Mouse (Mus musculus): ENCODE results near the gene Trabd2b. TPM values are rescaled to one million over a fixed set of nuclear protein-coding genes. Genes with fewer than 3 reads are reported as not detected.
A peak's percentile ranks its signal among the peaks of the same experiment; 100 is the strongest.

Gene Trabd2b
- polyA plus RNA-seq, 1 experiment from 2014 or later, result 1.5 TPM

DNA sequence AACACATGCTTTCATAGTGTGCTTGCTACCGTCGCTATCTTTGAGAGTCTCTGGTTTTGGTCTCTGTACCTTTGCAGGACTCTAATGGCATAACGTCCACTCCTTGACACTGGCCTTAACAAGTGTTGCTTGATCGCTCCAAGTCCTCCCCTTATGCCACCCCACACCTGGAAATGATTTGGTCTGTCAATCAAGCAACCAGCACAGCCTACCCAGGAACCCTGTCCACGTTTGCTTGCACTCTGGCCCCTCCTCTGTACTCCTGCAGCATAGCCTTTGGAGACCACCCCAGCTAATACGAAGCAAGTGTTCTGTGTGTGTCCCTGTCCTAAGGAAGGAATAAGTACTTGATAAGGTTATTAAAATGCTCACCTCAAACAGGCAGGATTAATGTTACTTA, 161.1 kb downstream of the Trabd2b start:
- H3K9ac ChIP-seq, result no peak overlapping the region
- ATAC-seq (ENCODE audit: insufficient number of reproducible peaks, low FRiP score), result no peak
- peaks cover 75% of the 10 kb centered on the region for H3K27me3 ChIP-seq (replicated peaks)

DNA sequence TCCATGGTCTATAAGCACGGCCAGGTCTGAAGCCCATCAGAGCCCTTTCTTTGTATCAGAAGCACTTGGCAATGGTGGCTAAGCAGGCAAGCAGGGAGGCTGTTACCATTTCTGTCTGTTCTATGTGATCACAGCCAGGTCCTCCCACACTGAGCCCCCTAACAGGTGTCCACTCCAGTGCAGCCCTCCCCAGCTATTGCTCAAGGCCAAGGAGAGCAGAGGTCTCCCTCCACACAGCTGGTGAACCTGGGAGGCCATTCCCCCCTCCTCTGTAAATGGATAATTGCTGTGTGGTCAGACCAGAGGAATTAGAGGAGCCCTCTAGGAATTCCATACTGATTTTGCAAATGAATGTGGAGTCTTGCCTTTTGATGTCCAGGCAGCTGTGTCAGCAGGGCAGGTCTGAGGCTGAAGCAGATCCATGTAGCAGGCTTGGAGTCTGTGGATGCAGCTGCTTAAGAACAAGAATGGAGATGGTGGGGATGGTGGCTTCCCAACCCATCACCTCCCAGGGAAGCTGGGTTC, 161.6 kb downstream of the Trabd2b start:
- H3K27me3 ChIP-seq (replicated peaks), result peaks cover 70% of the 10 kb centered on the region
- ATAC-seq (ENCODE audit: insufficient number of reproducible peaks, low FRiP score), result no peak
- no peak overlapping the region for H3K27ac ChIP-seq (ENCODE audit: poor library complexity, severe bottlenecking)
- 0 out of 2 replicates have a peak, but pooled peaks cover 7% of the 10 kb centered on the region for H3K4me1 ChIP-seq (replicated peaks)
- H3K4me2 ChIP-seq, result no peak overlapping the region
- H3K36me3 ChIP-seq, result no peaks in the 10 kb centered on the region
- no peak overlapping the region for H3K4me3 ChIP-seq
- WGBS, result 68% methylated on average over 1 of the region's 1 CpGs
- no peak overlapping the region for H3K9ac ChIP-seq
- H3K9me3 ChIP-seq (replicated peaks), result no peaks in the 10 kb centered on the region

More for the DNA sequence above, 161.1 kb downstream of the Trabd2b start:
- H3K4me1 ChIP-seq (replicated peaks), result 0 out of 2 replicates have a peak, but pooled peaks cover 7% of the 10 kb centered on the region
- no peaks in the 10 kb centered on the region for H3K9me3 ChIP-seq (replicated peaks)
- no peak overlapping the region for H3K27ac ChIP-seq (ENCODE audit: poor library complexity, severe bottlenecking)
- no peaks in the 10 kb centered on the region for H3K36me3 ChIP-seq
- WGBS, result 57% methylated on average over 6 of the region's 6 CpGs
- H3K4me3 ChIP-seq, result no peak overlapping the region
- H3K4me2 ChIP-seq, result no peak overlapping the region

DNA sequence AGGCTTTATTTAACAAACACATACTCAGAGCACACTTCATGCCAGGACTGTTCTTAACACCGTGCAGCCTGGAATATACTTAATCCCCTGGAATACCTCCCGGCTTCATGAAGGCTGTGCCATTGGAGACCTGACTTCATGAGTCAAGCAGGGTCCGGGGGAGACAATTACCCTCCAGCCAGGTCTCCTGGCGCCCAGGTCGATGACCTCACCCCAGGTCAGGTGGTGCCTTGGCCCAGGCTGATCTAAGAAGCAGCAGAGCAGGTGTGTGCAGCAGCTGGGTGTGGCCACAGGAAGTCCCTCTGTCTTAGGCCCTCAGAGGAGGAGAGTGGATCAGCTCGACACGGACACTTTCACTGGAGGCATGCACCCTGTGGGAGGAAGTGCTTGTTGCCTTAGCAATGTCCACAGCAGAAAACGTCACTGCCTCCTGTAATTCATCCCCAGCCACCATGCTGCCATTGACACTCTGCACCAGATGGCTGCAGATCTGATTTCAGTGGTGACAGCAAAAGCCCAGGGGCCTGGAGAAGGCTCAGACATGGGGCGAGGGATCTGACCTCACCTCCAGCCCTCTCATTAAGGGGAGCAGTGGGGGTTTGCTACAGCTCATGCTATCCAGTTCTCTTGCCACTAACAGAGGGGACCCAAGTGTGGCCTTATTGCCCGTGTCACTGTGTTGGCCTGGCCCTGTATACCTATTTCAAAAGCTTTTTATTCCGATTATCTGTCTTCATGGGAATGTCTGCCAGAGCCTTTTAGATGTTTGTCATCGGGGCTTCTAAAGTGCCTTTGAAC, 171.8 kb downstream of the Trabd2b start:
- no peaks in the 10 kb centered on the region for H3K36me3 ChIP-seq
- H3K27ac ChIP-seq (ENCODE audit: poor library complexity, severe bottlenecking), result no peak overlapping the region
- peaks cover 29% of the 10 kb centered on the region for H3K4me1 ChIP-seq (replicated peaks)
- peaks cover 26% of the 10 kb centered on the region for H3K27me3 ChIP-seq (replicated peaks)
- no peak overlapping the region for H3K4me3 ChIP-seq
- no peaks in the 10 kb centered on the region for H3K9me3 ChIP-seq (replicated peaks)
- 37% methylated on average over 12 of the region's 12 CpGs for whole genome bisulfite sequencing
- H3K9ac ChIP-seq, result no peak overlapping the region
- H3K4me2 ChIP-seq, result no peak overlapping the region
- no peak; the same call in 1 of the 2 replicates for ATAC-seq (ENCODE audit: insufficient number of reproducible peaks, low FRiP score)

DNA sequence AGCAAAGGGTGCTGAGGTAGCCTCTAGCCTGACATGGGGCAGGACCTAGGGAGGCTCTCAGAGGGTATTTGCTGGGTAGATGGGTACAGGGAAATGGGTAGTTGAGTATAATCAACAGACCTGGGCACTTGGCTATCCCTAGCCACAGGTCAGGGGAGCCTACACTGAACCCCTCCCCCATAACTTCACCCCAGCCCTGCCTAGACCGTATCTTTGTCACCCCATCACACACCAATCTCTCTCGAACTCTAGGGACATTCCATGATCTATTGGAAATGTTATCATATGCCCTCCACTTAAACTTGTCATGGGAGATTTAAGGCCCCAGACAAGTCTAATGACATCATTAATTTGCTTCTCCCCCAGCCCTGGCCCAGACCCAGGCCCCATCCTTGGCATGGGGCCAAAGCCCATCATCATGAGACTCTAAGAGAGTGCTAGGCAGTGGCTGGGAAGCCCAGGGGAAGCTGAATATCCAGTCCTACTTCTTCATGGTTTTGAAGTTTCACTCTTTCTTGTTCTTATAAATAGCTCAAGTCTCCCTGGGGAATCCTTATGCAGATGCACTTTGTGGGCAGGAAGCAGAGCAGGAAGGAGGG, 177.1 kb downstream of the Trabd2b start:
- Histone ChIP-seq H3K9me3 (replicated peaks) (no peaks in the 10 kb centered on the region), H3K27ac (ENCODE audit: poor library complexity, severe bottlenecking) (no peak overlapping the region), H3K36me3 (no peaks in the 10 kb centered on the region), H3K4me1 (replicated peaks) (peaks cover 30% of the 10 kb centered on the region), H3K4me3 (no peak overlapping the region), H3K4me2 (no peak overlapping the region), H3K9ac (no peak overlapping the region), H3K27me3 (replicated peaks) (peaks cover 54% of the 10 kb centered on the region)
- peak; percentile 42; the same call in 1 of the 2 replicates for ATAC-seq (ENCODE audit: insufficient number of reproducible peaks, low FRiP score)
- WGBS, result 33% methylated on average over 2 of the region's 2 CpGs

DNA sequence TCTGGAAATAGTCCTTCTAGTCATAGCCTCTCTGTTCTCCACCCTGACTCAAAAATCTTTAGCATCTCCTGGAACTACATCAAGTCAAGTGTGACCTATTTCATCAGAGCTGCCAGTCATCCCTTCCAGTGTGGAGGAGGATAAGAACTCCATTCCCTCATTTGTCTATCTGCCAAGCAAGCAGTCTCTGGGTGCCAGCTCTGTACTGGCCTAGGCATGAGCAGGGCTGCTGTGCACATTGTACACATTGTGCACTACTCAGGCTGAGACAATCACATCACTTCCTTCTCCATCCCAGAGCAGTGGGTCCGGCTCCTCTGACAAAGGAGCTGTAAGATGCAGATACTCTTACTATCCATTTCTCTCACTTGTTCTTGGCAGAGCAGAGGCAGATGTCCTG, 178.2 kb downstream of the Trabd2b start:
- no peak overlapping the region for H3K9ac ChIP-seq
- ATAC-seq (ENCODE audit: insufficient number of reproducible peaks, low FRiP score), result no peak
- H3K27me3 ChIP-seq (replicated peaks), result peaks cover 63% of the 10 kb centered on the region
- no peak overlapping the region for H3K4me3 ChIP-seq
- H3K4me2 ChIP-seq, result no peak overlapping the region
- H3K9me3 ChIP-seq (replicated peaks), result no peaks in the 10 kb centered on the region
- no peaks in the 10 kb centered on the region for H3K36me3 ChIP-seq
- H3K4me1 ChIP-seq (replicated peaks), result peaks cover 23% of the 10 kb centered on the region
- no peak overlapping the region for H3K27ac ChIP-seq (ENCODE audit: poor library complexity, severe bottlenecking)
- WGBS, result 47% methylated on average over 1 of the region's 1 CpGs

DNA sequence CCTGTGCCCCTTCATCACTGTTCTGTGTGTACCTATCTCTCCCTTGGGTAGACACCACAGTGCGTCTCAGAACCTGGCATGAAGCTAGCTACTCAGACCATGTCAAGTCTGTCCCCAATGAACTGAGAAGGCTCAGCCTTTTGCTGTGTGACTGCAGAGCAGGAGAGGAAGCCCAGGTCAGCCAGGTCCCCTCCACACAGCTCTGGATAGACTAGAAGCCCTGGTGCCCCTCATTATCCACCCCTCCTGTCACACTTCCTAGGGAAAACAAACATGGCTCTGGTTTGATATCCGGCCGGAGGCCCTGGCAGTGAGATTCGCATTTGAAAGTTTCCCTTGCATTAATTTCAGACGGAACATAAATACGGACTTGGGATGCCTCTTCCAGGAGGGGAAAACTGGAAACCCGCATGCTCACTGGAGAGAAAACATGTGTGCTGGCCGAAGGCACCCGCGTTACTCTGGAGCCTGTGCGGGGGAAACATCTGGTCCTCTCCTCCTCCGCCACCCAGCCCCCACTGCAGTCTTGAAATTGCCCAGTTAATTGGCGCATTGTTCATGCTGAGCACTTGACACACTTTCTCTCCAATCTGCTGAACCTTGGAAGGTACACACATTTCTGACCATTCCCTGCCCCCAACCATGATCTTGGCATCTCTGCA, 187.2 kb downstream of the Trabd2b start:
- Histone ChIP-seq H3K9ac (no peak overlapping the region), H3K27me3 (replicated peaks) (peaks cover 92% of the 10 kb centered on the region), H3K9me3 (replicated peaks) (no peaks in the 10 kb centered on the region), H3K4me3 (no peak overlapping the region), H3K27ac (ENCODE audit: poor library complexity, severe bottlenecking) (no peak overlapping the region), H3K36me3 (no peaks in the 10 kb centered on the region), H3K4me1 (replicated peaks) (no peaks in the 10 kb centered on the region; the same call in 1 of the 2 replicates), H3K4me2 (no peak overlapping the region)
- WGBS, result 55% methylated on average over 13 of the region's 13 CpGs
- peak; percentile 71 for ATAC-seq (ENCODE audit: insufficient number of reproducible peaks, low FRiP score)

DNA sequence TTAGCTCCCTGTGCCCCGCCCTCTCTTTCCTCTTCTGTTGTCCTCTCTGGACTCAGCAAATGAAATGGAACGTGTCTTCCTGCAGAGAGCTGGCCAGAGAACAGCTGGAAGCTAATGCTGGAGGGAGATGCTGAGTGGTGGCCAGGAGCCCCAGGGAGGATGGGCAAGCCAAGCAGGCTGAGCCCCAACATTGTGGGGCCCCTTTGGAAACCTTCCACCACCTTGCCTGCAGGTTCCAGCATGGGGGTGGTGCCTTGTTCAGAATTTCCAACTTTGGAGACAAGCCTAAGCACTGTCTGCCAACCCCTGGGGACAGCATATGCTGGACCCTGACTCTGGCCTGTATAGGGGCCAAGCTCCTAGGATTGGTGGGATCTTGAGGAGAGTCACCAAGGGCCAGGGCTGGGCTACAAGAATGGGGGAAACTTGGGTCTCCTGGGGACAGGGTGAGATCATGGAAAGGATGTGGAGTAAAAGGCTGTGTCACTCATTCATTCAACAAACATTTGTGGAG, 188.7 kb downstream of the Trabd2b start:
- ATAC-seq (ENCODE audit: insufficient number of reproducible peaks, low FRiP score), result no peak
- Histone ChIP-seq H3K36me3 (no peaks in the 10 kb centered on the region), H3K27ac (ENCODE audit: poor library complexity, severe bottlenecking) (no peak overlapping the region), H3K4me3 (no peak overlapping the region), H3K4me2 (no peak overlapping the region), H3K9ac (no peak overlapping the region), H3K4me1 (replicated peaks) (no peaks in the 10 kb centered on the region; the same call in 1 of the 2 replicates), H3K27me3 (replicated peaks) (peaks cover 93% of the 10 kb centered on the region), H3K9me3 (replicated peaks) (no peaks in the 10 kb centered on the region)
- WGBS, result 46% methylated on average over 2 of the region's 2 CpGs

DNA sequence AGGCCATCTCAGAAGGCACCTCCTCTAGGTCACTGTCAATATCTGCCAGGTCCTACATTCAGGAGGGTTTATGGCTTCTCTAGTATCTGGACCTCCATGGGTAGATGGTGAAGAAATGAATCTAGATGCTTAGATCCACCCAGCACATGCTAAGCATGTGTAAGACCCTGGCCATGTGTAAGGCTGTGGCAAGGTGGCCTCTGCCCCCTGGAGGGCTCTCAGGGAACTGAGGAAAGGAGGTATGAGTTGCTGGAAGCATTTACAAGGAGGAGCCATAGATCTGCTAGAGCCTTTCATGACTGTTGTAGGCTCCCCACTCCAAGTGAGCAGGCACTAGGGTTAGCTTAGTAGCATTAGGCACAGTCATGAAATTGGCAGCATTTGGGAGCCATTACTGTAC, 192.6 kb downstream of the Trabd2b start:
- peaks cover 9% of the 10 kb centered on the region; the same call in 1 of the 2 replicates for H3K4me1 ChIP-seq (replicated peaks)
- no peaks in the 10 kb centered on the region for H3K36me3 ChIP-seq
- H3K4me3 ChIP-seq, result no peak overlapping the region
- peaks cover 98% of the 10 kb centered on the region for H3K27me3 ChIP-seq (replicated peaks)
- no peak for ATAC-seq (ENCODE audit: insufficient number of reproducible peaks, low FRiP score)
- H3K27ac ChIP-seq (ENCODE audit: poor library complexity, severe bottlenecking), result no peak overlapping the region
- no peak overlapping the region for H3K4me2 ChIP-seq
- no peaks in the 10 kb centered on the region for H3K9me3 ChIP-seq (replicated peaks)
- H3K9ac ChIP-seq, result no peak overlapping the region

DNA sequence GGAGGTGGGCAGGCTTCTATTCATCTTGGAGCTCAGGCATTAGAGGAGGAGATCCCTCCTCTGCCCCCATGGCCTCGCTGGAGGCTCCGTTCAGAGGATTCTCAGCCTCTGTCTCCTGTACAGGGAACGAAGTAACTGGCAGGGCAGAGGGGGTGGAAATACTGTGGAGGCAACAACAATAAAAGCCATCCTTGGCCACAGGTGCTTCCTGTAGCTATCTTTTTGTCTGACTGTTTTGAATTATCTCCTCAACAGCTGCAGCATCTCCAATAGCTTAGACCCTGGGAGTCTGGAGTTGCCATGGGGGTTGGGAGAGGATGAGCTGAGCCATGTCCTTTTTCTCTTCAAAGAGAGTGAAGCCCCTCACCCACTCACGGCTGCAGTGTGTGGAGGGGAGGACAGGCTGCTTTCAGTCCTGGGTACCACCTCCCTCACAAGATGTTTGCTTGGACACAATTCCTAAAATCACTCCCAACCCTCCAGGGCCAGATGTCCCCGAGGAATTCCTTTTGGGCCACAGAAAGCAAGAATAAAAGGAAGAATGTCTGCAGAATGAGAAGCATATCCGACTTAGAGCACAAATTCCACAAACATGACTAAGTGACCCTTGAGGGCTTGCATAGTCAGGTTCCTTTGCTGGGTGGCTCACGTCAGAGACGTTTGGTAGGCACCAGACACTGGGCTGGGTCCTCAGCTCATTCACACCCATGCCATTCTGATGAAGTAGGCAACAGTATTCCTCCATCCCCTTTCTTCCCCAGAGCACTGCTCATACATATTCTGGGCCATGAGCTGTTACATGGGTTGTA, 194.9 kb downstream of the Trabd2b start:
- H3K4me1 ChIP-seq (replicated peaks), result peaks cover 9% of the 10 kb centered on the region; the same call in 1 of the 2 replicates
- WGBS, result 35% methylated on average over 8 of the region's 8 CpGs
- H3K27ac ChIP-seq (ENCODE audit: poor library complexity, severe bottlenecking), result no peak overlapping the region
- no peak overlapping the region for H3K4me2 ChIP-seq
- H3K4me3 ChIP-seq, result no peak overlapping the region
- ATAC-seq (ENCODE audit: insufficient number of reproducible peaks, low FRiP score), result no peak
- peaks cover 100% of the 10 kb centered on the region for H3K27me3 ChIP-seq (replicated peaks)
- H3K9ac ChIP-seq, result no peak overlapping the region
- H3K36me3 ChIP-seq, result no peaks in the 10 kb centered on the region
- no peaks in the 10 kb centered on the region for H3K9me3 ChIP-seq (replicated peaks)

DNA sequence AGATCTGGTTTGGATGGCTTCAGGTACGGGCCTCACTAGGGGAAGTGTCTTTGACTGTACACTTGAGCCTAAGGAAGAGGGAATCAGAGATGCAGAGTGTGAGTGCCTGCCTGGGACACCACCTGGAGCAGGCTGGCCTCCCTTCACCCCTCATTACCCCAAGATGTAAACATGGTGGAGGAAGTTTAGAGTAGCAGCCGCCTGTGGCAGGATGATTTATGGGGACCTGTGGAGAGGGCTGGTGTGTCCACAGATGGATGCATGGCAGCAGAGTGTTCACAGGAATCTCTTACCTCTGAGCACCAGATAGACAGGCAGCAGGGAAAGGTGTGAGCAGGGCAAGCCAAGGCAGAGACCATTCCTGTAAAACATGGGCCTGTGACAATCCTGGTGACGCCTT, 199.1 kb downstream of the Trabd2b start:
- no peak overlapping the region for H3K9ac ChIP-seq
- 74% methylated on average over 3 of the region's 3 CpGs for WGBS
- no peaks in the 10 kb centered on the region for H3K36me3 ChIP-seq
- no peak overlapping the region for H3K4me3 ChIP-seq
- no peak overlapping the region for H3K4me2 ChIP-seq
- peaks cover 9% of the 10 kb centered on the region; the same call in 1 of the 2 replicates for H3K4me1 ChIP-seq (replicated peaks)
- H3K27me3 ChIP-seq (replicated peaks), result peaks cover 89% of the 10 kb centered on the region
- H3K27ac ChIP-seq (ENCODE audit: poor library complexity, severe bottlenecking), result no peak overlapping the region
- H3K9me3 ChIP-seq (replicated peaks), result no peaks in the 10 kb centered on the region
- no peak for ATAC-seq (ENCODE audit: insufficient number of reproducible peaks, low FRiP score)
